Mouse (Mus musculus): ENCODE results near the gene Spag5. TPM values are rescaled to one million over a fixed set of nuclear protein-coding genes. Genes with fewer than 3 reads are reported as not detected.

Spag5 gene
- total RNA-seq, 2 experiments from 2014 or later = 14.6 to 16.1 TPM

GRCm38 (mm10) chr11:78322076-78322831 lies 20.9 kb downstream of the Spag5 start:
- no peak for DNase-seq (ENCODE audit: low spot score in 2 of 2)

GRCm38 (mm10) chr11:78322860-78323259 lies 21.5 kb downstream of the Spag5 start, which contains the start of gene Aldoc:
TSS of gene Aldoc (plus strand) at chr11:78322968.
- peak in 1 of 2 experiments; percentile 37 for DNase-seq (ENCODE audit: low spot score in 2 of 2)

- no peak for DNase-seq (ENCODE audit: low spot score in 2 of 2)
Observed at GRCm38 (mm10) chr11:78324000-78324785, 22.9 kb downstream of the Spag5 start.

- DNase-seq (ENCODE audit: low spot score in 2 of 2) = no peak
Observed at GRCm38 (mm10) chr11:78324965-78325364, 23.6 kb downstream of the Spag5 start.

- DNase-seq (ENCODE audit: low spot score in 2 of 2) = no peak
Observed at GRCm38 (mm10) chr11:78327215-78327614, 25.9 kb downstream of the Spag5 start.

GRCm38 (mm10) chr11:78327634-78328511 lies 26.5 kb downstream of the Spag5 start, which contains the start of gene Pigs:
TSS of gene Pigs (plus strand) at chr11:78328415.
- DNase-seq (ENCODE audit: low spot score in 2 of 2) = peak; percentile 91 to 97

GRCm38 (mm10) chr11:78328512-78329056 lies 27.3 kb downstream of the Spag5 start:
- DNase-seq (ENCODE audit: low spot score in 2 of 2) = peak in 1 of 2 experiments; percentile 40

GRCm38 (mm10) chr11:78332676-78333075 lies 31.3 kb downstream of the Spag5 start:
- no peak for DNase-seq (ENCODE audit: low spot score in 2 of 2)

- no peak for DNase-seq (ENCODE audit: low spot score in 2 of 2)
Observed at GRCm38 (mm10) chr11:78333992-78334391, 32.7 kb downstream of the Spag5 start.

- DNase-seq (ENCODE audit: low spot score in 2 of 2) = no peak
Observed at GRCm38 (mm10) chr11:78337040-78337439, 35.7 kb downstream of the Spag5 start.

- no peak for DNase-seq (ENCODE audit: low spot score in 2 of 2)
Observed at GRCm38 (mm10) chr11:78341702-78342101, 40.4 kb downstream of the Spag5 start.

GRCm38 (mm10) chr11:78343381-78344327 lies 42.3 kb downstream of the Spag5 start, which contains the start of gene Unc119:
TSS of gene Unc119 (plus strand) at chr11:78343482.
- DNase-seq (ENCODE audit: low spot score in 2 of 2) = peak; percentile 68 to 78

- no peak for DNase-seq (ENCODE audit: low spot score in 2 of 2)
Observed at GRCm38 (mm10) chr11:78344328-78344889, 43.1 kb downstream of the Spag5 start.

- DNase-seq (ENCODE audit: low spot score in 2 of 2) = peak in 1 of 2 experiments; percentile 80
Observed at GRCm38 (mm10) chr11:78344890-78345715, 43.8 kb downstream of the Spag5 start.

- DNase-seq (ENCODE audit: low spot score in 2 of 2) = no peak
Observed at GRCm38 (mm10) chr11:78345801-78346200, 44.5 kb downstream of the Spag5 start.

GRCm38 (mm10) chr11:78346326-78347069 lies 45.2 kb downstream of the Spag5 start:
- no peak for DNase-seq (ENCODE audit: low spot score in 2 of 2)

- peak in 1 of 2 experiments; percentile 73 for DNase-seq (ENCODE audit: low spot score in 2 of 2)
Observed at GRCm38 (mm10) chr11:78347070-78347754, 45.9 kb downstream of the Spag5 start.
